Comparison of ENCODE assay signal across 10 mouse cellular contexts in genomic region chr10:121488623-121489299, GRCm38 (mm10). TPM values are rescaled to one million over a fixed set of nuclear protein-coding genes. Genes with fewer than 3 reads are reported as not detected.
A peak's percentile ranks its signal among the peaks of the same experiment; 100 is the strongest.
DNase-seq lines count a peak whose midpoint lies in the region; ATAC-seq and TF ChIP-seq lines count a peak whose summit lies in the region.
"Had no signal": no experiment of that assay in that cellular context is flagged by ENCODE, and none has a peak within 500 bp of the region (broad histone marks: within the 10 kb centered on the region; RNA-seq: fewer than 3 reads in every experiment).

No protein-coding gene starts in this region.

- peaks cover 26% of the 10 kb centered on the region for H3K4me1 ChIP-seq in liver, adult 2 months (ENCODE audit: control insufficient read depth, insufficient read depth, low read length)
- H3K4me1 ChIP-seq: stomach, embryonic 15.5 days had no signal

- H3K4me3 ChIP-seq in liver, adult 2 months (ENCODE audit: insufficient read depth, low read depth, low read length): peak overlapping the region; percentile 38
- H3K4me3 ChIP-seq: stomach, embryonic 15.5 days had no signal

- peak overlapping the region; percentile 61 for H3K9ac ChIP-seq in liver, adult 2 months (ENCODE audit: low read depth, low read length)
- H3K9ac ChIP-seq: stomach, embryonic 15.5 days had no signal

- peak overlapping the region; percentile 92 for H3K27ac ChIP-seq in liver, adult 2 months (replicated peaks; ENCODE audit: insufficient read depth, low read depth, low read length)
- H3K27ac ChIP-seq: stomach, embryonic 15.5 days had no signal

- WGBS in liver, adult 2 months: 28% methylated on average over 14 of the region's 14 CpGs

- TF ChIP-seq POLR2A in liver, adult 2 months (IDR thresholded peaks at IDR 0.05; ENCODE audit: extremely low read depth, insufficient read depth, low read length): no peak

- TF ChIP-seq CTCF in liver, adult 2 months (IDR thresholded peaks at IDR 0.05; ENCODE audit: low read depth, low read length): no peak

- peak; percentile 83 for DNase-seq in layer of hippocampus, adult 9-11 months
- DNase-seq in layer of hippocampus, adult 8-10 months (ENCODE audit: low spot score in 2 of 2): no peak
- peak; percentile 98 for DNase-seq in liver, adult 2 months (ENCODE audit: extremely low read depth, low read depth, low spot score)
- peak; percentile 36 for DNase-seq in skeletal muscle tissue, adult 2 months (ENCODE audit: low read depth, low spot score)
- DNase-seq in cerebellum, adult 9-11 months: no peak
- DNase-seq in urinary bladder, adult 18-20 months (ENCODE audit: low spot score in 2 of 2): no peak
- no peak for DNase-seq in gastrocnemius, postnatal 10 days

- H3K79me2 ChIP-seq in liver, adult 2 months (ENCODE audit: control insufficient read depth, insufficient read depth, low read length): no peaks in the 10 kb centered on the region; the same call in 1 of the 2 replicates

- peak; percentile 97 for ATAC-seq in granulocyte monocyte progenitor cell, adult 5-6 weeks (replicated peaks; ENCODE audit: poor library complexity, severe bottlenecking)
- ATAC-seq: hindbrain, embryonic 16.5 days had no signal

- H3K36me3 ChIP-seq in liver, adult 2 months (ENCODE audit: control insufficient read depth, insufficient read depth, low read length): no peaks in the 10 kb centered on the region
- H3K36me3 ChIP-seq: stomach, embryonic 15.5 days had no signal

- H3K27me3 ChIP-seq in liver, adult 2 months (ENCODE audit: control insufficient read depth, insufficient read depth, low read length): no peaks in the 10 kb centered on the region
- H3K27me3 ChIP-seq: stomach, embryonic 15.5 days had no signal

RNA-seq across cellular contexts. Expression of gene Rassf3, which starts 12.6 kb away (rescaled TPM):
- total RNA-seq in layer of hippocampus, adult 8-10 months (2022): 10 to 100 TPM in 3 of 4 experiments, 1 to 10 TPM in 1; 9.3 to 20.4 (median 15.3) TPM
- 22.4 and 30.6 TPM in 2 replicates for total RNA-seq in granulocyte monocyte progenitor cell, adult 5-6 weeks (2014; fragmentation: Nextera tagmentation)
- 21.0 and 22.5 TPM in 2 replicates for total RNA-seq in granulocyte monocyte progenitor cell, adult 5-6 weeks (2017)
- 13.4 and 18.7 TPM in 2 replicates for total RNA-seq in liver, adult 2 months (2014; rRNA removed)
- 20.0 and 22.2 TPM in 2 replicates for polyA plus RNA-seq in liver, adult 2 months (2012; rRNA removed)
- total RNA-seq in gastrocnemius, postnatal 10 days (2021): 10 to 100 TPM; 53.4 to 54.4 TPM

Comparison
In these comparisons a context has a peak if more than half of its experiments do, and no peak if none do; other contexts are left out.
1. DNase-seq: peak in layer of hippocampus, adult 9-11 months (single experiment), liver, adult 2 months (single experiment) and skeletal muscle tissue, adult 2 months (single experiment); none in layer of hippocampus, adult 8-10 months (0 of 2), cerebellum, adult 9-11 months (single experiment), urinary bladder, adult 18-20 months (0 of 2) and gastrocnemius, postnatal 10 days (single experiment).